Mouse (Mus musculus) midbrain, postnatal 0 days (tissue): ENCODE measurements around the gene Pi4k2a. TPM values are rescaled to one million over a fixed set of nuclear protein-coding genes. Genes with fewer than 3 reads are reported as not detected.

Source experiments
- ATAC-seq: fragments of 200-750 bp; cut with Nextera tagmentation; 2 replicates; pipeline ENCODE4 v1.8.0; 2017; ENCODE audit warnings: moderate number of reproducible peaks, mild to moderate bottlenecking, moderate TSS enrichment, moderate library complexity; ENCODE audit not compliant: low FRiP score
- DNase-seq: peaks from one replicate; pipeline ENCODE4 v3.0.0-alpha.2; 2015; ENCODE audit warnings: low spot score
- H3K27ac ChIP-seq: fragments of 300-500 bp; sonication (generic); 2 replicates; pipeline ENCODE4 v1.5.1; 2014; ENCODE audit warnings: low read depth, mild to moderate bottlenecking, low read length, mixed read lengths
- H3K27me3 ChIP-seq: fragments of 300-500 bp; sonication (generic); 2 replicates; pipeline ENCODE4 v1.6.1; 2014; ENCODE audit warnings: low read length, control low read depth, mixed read lengths; ENCODE audit not compliant: insufficient read depth
- H3K36me3 ChIP-seq: fragments of 300-500 bp; sonication (generic); 2 replicates; pipeline ENCODE4 v1.6.1; 2014; ENCODE audit warnings: low read length, control low read depth, mixed read lengths; ENCODE audit not compliant: insufficient read depth
- H3K4me1 ChIP-seq: fragments of 300-500 bp; sonication (generic); 2 replicates; pipeline ENCODE4 v1.6.1; 2014; ENCODE audit warnings: mild to moderate bottlenecking, control low read depth, antibody characterized with exemption, low read length, mixed read lengths; ENCODE audit not compliant: insufficient read depth
- H3K4me2 ChIP-seq: fragments of 300-500 bp; sonication (generic); 2 replicates; pipeline ENCODE4 v1.6.1; 2014; ENCODE audit warnings: low read depth, mild to moderate bottlenecking, low read length, mixed read lengths; ENCODE audit not compliant: poor library complexity, severe bottlenecking
- H3K4me3 ChIP-seq: fragments of 300-500 bp; sonication (generic); 2 replicates; pipeline ENCODE4 v1.5.1; 2014; ENCODE audit warnings: low read depth, mild to moderate bottlenecking, low read length, moderate library complexity
- H3K9ac ChIP-seq: fragments of 300-500 bp; sonication (generic); replicated peaks from 2 replicates; pipeline ENCODE4 v1.6.1; 2014; ENCODE audit warnings: mild to moderate bottlenecking, low read length, moderate library complexity, mixed read lengths; ENCODE audit not compliant: poor library complexity, severe bottlenecking
- H3K9me3 ChIP-seq: fragments of 300-500 bp; sonication (generic); 2 replicates; pipeline ENCODE4 v1.6.1; 2016; ENCODE audit warnings: low read length, control low read depth
- CTCF ChIP-seq: IDR thresholded peaks from 2 replicates; pipeline ENCODE4 v1.5.1; 2016; ENCODE audit warnings: antibody characterized with exemption, mild to moderate bottlenecking
- WGBS: fragments of 180-500 bp; shearing (Covaris S2); extraction: QIAGEN DNeasy Blood & Tissue Kit; methylation state at CpG from one replicate; pipeline ENCODE4 v1.1.7; 2014; 5-methylcytosine and 5-hydroxymethylcytosine counted together
- polyA plus RNA-seq: library from polyadenylated mRNA; unstranded; fragments of >200 nt; fragmentation: Nextera tagmentation; extraction: Ambion mirVana; gene quantifications from 2 replicates; pipeline ENCODE4 v1.2.1, GENCODE M21; 2015
- total RNA-seq: library from RNA; depleted of rRNA; stranded (reverse); fragments of >200 nt; gene quantifications from 2 replicates; pipeline ENCODE4 v1.2.3, GENCODE M21; 2014

Pi4k2a gene
- total and polyA plus RNA-seq, 2 experiments from 2014 or later: 19.3 to 33.0 TPM

GRCm38 (mm10) chr19:42145731-42146130 lies 55.5 kb downstream of the Pi4k2a start:
- H3K9ac ChIP-seq: no peak overlapping the region
- H3K36me3 ChIP-seq: no peaks in the 10 kb centered on the region
- no peak overlapping the region for H3K27ac ChIP-seq
- no peaks in the 10 kb centered on the region for H3K4me1 ChIP-seq
- DNase-seq (no peak), ATAC-seq (no peak)
- peaks cover 4% of the 10 kb centered on the region; the same call in 1 of the 2 replicates for H3K27me3 ChIP-seq
- 93% methylated on average over 2 of the region's 2 CpGs for WGBS
- TF ChIP-seq CTCF: no peak
- H3K9me3 ChIP-seq: no peaks in the 10 kb centered on the region
- H3K4me2 ChIP-seq: no peak overlapping the region
- no peak overlapping the region for H3K4me3 ChIP-seq

GRCm38 (mm10) chr19:42146276-42147010 lies 56.2 kb downstream of the Pi4k2a start:
- no peak for ATAC-seq
- no peak for TF ChIP-seq CTCF
- WGBS: 95% methylated on average over 9 of the region's 9 CpGs

GRCm38 (mm10) chr19:42147170-42147768 lies 57.0 kb downstream of the Pi4k2a start, which contains the start of gene Marveld1:
Gene Marveld1, plus strand, starts transcription at chr19:42147400.
- Histone ChIP-seq H3K36me3 (no peaks in the 10 kb centered on the region), H3K9ac (peak within 1 kb of the TSS; percentile 81), H3K4me2 (peak within 1 kb of the TSS; percentile 82), H3K4me3 (peak within 1 kb of the TSS; percentile 58), H3K27ac (peak within 1 kb of the TSS; percentile 75), H3K4me1 (no peaks in the 10 kb centered on the region), H3K27me3 (peaks cover 4% of the 10 kb centered on the region; the same call in 1 of the 2 replicates), H3K9me3 (no peaks in the 10 kb centered on the region)
- WGBS: under 1% methylated on average over 14 of the region's 57 CpGs
- DNase-seq: peak; percentile 46
- TF ChIP-seq CTCF: no peak
- ATAC-seq: peak; percentile 59

More at GRCm38 (mm10) chr19:42146276-42147010, 56.2 kb downstream of the Pi4k2a start:
- Histone ChIP-seq H3K9ac (no peak overlapping the region), H3K4me2 (no peak overlapping the region), H3K27me3 (peaks cover 4% of the 10 kb centered on the region; the same call in 1 of the 2 replicates), H3K4me3 (peak overlapping the region; percentile 58; the same call in 1 of the 2 replicates), H3K27ac (peak overlapping the region; percentile 6; the same call in 1 of the 2 replicates), H3K4me1 (no peaks in the 10 kb centered on the region), H3K36me3 (no peaks in the 10 kb centered on the region), H3K9me3 (no peaks in the 10 kb centered on the region)
- no peak for DNase-seq

GRCm38 (mm10) chr19:42147769-42148568 lies 57.7 kb downstream of the Pi4k2a start:
- Histone ChIP-seq H3K27me3 (peaks cover 4% of the 10 kb centered on the region; the same call in 1 of the 2 replicates), H3K27ac (peak overlapping the region; percentile 75), H3K36me3 (no peaks in the 10 kb centered on the region), H3K4me3 (peak overlapping the region; percentile 58), H3K9me3 (no peaks in the 10 kb centered on the region), H3K4me1 (no peaks in the 10 kb centered on the region), H3K9ac (peak overlapping the region; percentile 81), H3K4me2 (peak overlapping the region; percentile 82)
- 1% methylated on average over 61 of the region's 63 CpGs for WGBS
- DNase-seq (peak; percentile 43), ATAC-seq (peak; percentile 47)
- no peak for TF ChIP-seq CTCF

- Histone ChIP-seq H3K36me3 (no peaks in the 10 kb centered on the region), H3K27me3 (peaks cover 4% of the 10 kb centered on the region; the same call in 1 of the 2 replicates), H3K9ac (peak overlapping the region; percentile 81), H3K4me2 (peak overlapping the region; percentile 82), H3K27ac (no peak overlapping the region), H3K9me3 (no peaks in the 10 kb centered on the region), H3K4me1 (no peaks in the 10 kb centered on the region), H3K4me3 (peak overlapping the region; percentile 58)
- DNase-seq: no peak
- peak; percentile 17; the same call in 1 of the 2 replicates for ATAC-seq
- no peak for TF ChIP-seq CTCF
- WGBS: 32% methylated on average over 7 of the region's 7 CpGs
These were observed 58.2 kb downstream of the Pi4k2a start for GRCm38 (mm10) chr19:42148569-42148860.
